Mouse (Mus musculus) spleen, postnatal 0 days (tissue): ENCODE measurements around the gene Snrpa. TPM values are rescaled to one million over a fixed set of nuclear protein-coding genes. Genes with fewer than 3 reads are reported as not detected.

Source experiments
- microRNA counts: library from miRNA; unstranded; fragments of <30 nt; microRNA quantifications from one replicate; lab custom pipeline; 2015
- polyA plus RNA-seq: library from polyadenylated mRNA; unstranded; fragments of >200 nt; fragmentation: Nextera tagmentation; extraction: Ambion mirVana; gene quantifications from 2 replicates; pipeline ENCODE4 v1.2.1, GENCODE M21; 2015

Gene Snrpa
- polyA plus RNA-seq: 91.6 and 100 TPM in 2 replicates

DNA sequence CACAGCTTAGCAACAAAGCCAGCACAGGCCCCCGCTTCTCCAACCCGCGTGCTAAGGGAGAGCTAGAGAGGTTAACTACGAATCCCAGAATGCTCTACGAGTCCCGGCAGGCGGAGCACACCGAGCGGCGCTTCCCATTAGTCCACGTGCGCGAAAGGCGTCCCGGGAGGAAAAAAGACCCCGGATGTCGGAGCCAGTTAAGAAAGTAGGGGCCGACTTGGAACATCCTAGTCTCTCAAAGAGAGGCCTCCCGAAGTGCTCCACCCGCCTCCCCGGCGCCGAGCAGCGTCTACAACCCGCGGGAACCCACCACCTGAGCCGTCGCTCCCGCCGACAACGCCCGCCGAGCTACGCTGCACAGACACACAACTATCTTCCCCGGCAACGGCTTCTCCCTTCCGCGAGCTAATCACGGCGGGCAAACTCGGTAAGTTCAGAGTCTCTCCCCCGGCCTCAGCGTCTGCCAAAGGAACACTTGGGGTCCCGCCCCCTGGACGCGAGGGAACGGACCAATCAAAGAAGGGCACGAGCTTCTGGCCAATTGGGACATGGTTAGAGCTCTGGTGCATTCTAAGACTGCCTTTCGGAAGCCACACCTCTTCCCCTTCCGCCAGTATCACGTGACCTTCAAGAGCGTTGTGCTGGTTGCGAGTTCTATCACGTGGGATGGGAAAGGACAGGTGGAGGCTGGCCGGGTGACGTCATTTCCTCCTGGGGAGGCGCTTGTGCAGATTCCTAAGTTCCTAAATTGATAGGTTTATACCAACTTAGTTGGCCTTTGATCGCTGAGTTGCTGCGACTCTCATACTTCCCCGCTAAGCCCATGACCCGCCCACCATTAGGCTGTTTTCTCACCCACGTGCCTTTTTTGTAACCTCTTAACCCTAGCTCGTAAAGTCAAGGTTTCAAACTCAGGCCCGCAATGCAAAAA lies at the start of gene Snrpa, which contains the start of gene BC024978:
Snrpa (minus strand) TSS at position 591 of the 931 bp plus-strand sequence.
BC024978 (plus strand) TSS at position 101 of the 931 bp plus-strand sequence.

DNA sequence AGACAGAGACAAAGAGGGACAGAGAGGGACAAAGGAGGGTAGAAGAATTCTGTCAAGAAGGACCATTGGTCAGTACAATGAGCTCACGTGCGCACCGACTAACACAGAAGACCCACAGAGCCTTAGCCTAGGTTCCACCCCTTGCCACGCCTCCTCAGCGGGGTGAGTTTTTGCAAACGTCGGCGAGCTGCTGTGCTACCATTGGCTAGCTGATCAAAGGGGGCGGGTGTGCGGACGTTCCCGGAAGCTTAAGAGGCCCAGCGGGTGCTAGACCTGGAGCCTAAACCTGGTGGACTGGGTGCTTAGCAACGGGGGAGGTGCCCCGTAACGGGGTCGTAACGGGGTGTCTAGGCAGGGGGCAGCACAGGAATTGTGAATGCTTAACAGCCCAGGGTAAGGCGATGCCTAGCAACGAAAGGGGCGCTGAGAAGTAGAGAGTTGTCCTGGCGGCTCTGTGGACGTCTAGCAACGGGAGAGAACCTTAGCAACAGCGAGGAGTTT lies 36.8 kb upstream of the Snrpa start, which contains the start of gene Coq8b:
Coq8b (plus strand) TSS at position 243 of the 501 bp plus-strand sequence.

DNA sequence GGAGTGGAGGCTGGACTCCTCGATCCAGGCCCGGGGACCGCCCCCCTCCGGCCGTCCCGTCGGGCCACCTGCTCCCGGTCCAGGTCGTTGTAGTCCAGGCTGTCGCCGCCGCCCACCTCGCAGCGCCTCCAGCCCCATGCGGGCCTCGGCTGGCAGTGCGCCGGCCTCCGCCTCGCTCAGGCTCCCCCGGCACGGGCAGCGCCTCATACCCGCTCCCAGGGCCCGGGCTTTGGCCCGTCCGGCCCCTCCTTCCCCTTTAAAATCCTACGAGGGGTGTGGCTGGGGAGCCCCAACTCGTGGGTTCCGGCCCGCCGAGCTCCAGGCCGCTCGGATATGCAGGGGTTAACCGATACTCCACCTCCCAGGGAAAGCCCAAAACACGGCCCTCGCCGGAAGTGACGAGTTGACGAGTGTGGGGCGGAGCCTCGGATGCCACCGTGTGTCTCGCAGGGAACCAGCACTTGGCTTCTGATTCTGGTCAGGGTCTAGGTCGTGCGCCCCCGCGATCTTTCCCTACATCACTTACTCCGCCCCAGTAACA lies 32.3 kb upstream of the Snrpa start, which contains the start of gene Itpkc:
Itpkc (minus strand) TSS at position 381 of the 541 bp plus-strand sequence.

DNA sequence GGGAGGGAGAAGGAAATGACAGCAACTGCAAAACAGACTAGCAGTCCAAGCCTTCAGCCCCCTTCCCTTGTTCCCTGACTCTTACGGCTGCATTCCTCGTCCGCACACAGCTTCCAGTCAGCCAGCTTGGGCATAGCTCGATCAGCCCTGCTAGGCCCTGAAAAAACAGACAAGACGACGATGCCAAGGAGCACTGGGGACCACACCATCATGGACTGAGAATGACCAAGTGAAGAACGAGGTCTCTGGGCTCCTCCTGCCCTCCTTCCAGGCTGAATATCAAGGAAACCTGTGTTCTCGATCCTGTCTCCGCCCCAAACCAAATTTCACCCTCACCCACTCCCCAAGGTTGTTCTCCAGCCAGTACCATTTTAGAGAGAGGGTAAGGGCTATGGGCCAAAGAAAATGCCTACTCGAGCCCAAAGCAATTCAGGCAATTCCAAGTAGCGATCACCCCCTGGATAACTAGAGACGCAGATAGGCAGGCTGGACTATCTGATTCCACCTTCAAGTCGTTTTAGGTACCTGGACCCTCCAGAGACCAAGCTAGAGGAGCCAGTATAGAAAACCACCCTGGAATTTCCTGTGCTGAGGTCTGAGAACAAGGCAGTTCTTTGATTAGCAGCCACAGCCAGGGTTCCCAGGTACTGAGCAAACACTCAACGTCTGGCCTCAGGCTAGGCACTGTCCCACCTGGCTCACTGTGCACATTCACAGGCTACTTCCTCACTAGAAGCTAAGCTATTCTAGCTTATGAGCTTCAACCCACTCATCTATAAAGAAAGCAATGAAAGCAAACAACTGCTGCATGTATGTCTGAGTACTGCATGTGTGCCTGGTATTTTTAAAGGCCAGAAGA lies 15.0 kb downstream of the Snrpa start, which contains the start of the genes Gm21983 and Mia:
Gm21983 (minus strand) TSS at position 250 of the 859 bp plus-strand sequence.
Mia (minus strand) TSS at position 321 of the 859 bp plus-strand sequence.

DNA sequence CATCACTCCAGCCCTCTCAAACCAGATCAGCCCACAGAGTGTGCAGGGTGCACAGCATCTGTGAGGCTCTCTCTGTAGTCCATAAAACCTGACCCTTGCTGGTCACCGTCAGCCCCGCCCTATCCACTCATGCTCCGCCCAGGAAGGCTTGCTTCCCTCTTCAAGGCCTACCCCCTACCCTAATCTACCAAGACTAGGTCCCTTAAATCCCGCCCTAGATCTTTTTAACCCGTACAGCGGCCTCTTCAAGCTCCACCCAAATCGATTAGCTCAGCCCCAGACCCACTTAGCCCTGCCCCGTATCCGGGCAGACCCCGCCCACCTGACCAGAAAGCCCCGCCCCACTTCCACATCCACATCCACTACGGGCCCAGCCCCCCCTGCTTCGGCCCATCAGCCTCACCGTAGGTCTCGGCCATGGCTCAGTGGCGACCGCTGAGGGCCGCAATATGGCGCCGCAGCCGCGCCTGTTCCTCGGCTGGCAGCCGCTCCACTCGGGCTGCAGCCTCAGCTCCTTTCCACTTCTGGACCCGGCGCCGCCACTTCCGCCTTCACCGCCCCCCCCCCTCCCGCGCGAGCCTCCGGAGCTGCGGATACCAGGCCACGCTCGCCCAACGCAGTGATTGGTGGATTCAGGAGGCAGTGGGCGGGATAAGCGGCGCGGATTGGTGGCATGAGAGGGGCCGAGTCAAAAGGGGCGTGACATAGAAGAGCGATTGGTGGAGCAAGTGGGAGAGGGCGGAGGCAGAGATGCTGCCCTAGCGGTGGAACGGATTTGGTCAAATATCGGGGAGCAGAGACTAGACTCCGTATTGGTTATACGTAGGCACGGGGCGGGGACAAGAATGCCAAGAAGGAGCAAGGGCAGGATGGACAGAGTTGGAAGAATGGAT lies 17.5 kb downstream of the Snrpa start, which contains the start of gene Rab4b:
Rab4b (minus strand) TSS at position 573 of the 893 bp plus-strand sequence.

DNA sequence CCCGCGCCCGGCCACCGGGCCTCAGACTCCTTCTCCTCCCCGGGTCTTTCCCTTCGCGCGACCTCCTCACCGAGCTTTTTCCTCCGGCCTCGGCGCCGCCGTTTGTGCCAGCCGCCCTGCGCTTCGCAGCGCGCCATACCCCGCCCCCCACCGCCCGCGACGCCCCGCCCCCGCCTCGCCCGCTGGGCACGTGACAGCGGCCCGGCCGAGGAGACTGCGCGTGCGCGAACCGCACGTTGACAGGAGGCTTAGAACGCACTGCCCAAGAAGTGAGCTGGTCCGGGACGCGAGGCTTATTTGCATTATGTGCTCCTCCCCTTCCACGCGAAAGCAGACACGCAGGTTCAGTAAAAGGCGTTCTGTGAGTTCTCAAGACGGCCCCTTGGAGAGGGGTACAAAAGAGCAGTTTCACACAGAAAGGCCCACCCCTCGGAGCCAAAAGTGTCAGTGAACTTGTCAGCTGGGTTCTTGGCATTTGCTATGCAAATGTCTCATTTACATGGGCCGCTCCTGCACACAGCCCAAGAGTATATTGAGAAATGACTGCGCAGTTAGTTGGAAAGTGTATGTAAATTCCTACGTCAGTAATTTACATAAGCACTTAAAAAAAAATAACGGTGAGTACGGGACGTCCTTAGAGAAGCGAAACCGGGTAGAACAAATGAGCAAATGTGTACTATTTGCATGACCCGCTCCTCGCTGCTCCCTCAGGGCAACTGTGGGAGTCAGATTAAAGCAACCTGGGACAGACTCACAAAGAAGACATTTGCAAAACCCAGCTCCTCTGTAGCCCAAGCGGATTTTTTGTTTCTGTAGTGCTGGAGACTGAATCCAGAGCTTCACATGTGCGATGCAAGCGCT lies 29.2 kb downstream of the Snrpa start, which contains the start of gene Egln2:
Egln2 (minus strand) TSS at position 189 of the 861 bp plus-strand sequence.

DNA sequence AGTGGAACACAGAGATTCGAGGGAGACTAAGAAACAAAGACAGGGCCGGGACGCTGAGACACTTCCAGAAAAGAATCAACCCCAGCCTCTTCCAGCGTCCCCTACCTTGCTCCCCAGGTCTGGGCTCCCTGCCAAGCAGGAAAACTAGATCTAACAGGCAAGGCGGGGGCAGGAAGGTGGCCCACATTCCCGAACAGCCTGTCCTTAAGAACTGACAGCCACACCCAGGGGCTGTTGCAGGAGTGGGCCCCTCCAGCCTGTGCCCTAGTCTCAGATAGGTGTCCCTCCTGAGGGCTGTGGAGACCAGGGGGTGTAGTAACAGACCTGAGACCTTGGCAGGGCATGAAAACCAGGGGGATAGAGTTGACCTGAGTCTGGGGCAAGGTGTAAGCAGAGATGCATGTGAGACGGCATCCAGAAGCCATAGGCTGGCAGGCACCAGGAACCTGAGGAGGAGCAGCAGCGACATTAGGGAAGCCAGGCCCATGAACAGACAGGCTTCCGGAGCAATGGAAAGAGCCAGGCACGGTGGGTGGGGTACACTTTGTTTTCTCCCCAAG lies 42.8 kb downstream of the Snrpa start, which contains the start of gene Cyp2t4:
Cyp2t4 (plus strand) TSS at position 510 of the 560 bp plus-strand sequence.

MicroRNAs within 50 kb of the gene (microRNA counts, 519-probe panel; counts per million panel counts)
- microRNA mmu-miR-1191 (lab: Ali Mortazavi, UCI): 88.3 counts per million

Other genes with a start within 250 kb of the Snrpa start
- gene Cyp2a12, start 167.2 kb downstream of the Snrpa start, polyA plus RNA-seq: not detected in 2 replicates
- gene Cyp2f2, start 76.4 kb downstream of the Snrpa start, polyA plus RNA-seq: not detected in 2 replicates
- not detected in 2 replicates for gene Cyp2t4, start 42.6 kb downstream of the Snrpa start, polyA plus RNA-seq
- 28.8 and 32.4 TPM in 2 replicates for gene Egln2, start 29.5 kb downstream of the Snrpa start, polyA plus RNA-seq
- gene Rab4b, start 17.4 kb downstream of the Snrpa start, polyA plus RNA-seq: 45.2 and 52.1 TPM in 2 replicates
- not detected in 2 replicates for gene Gm21983, start 15.2 kb downstream of the Snrpa start, polyA plus RNA-seq
- gene Mia, start 15.1 kb downstream of the Snrpa start, polyA plus RNA-seq: 0.35 and 0.49 TPM in 2 replicates
- 1.2 and 1.5 TPM in 2 replicates for gene BC024978, start 490 bp downstream of the Snrpa start, polyA plus RNA-seq
- 1.0 and 1.3 TPM in 2 replicates for gene Itpkc, start 32.4 kb upstream of the Snrpa start, polyA plus RNA-seq
- 10.4 and 11.2 TPM in 2 replicates for gene Coq8b, start 36.8 kb upstream of the Snrpa start, polyA plus RNA-seq
- gene Numbl, start 62.2 kb upstream of the Snrpa start, polyA plus RNA-seq: 3.1 and 4.9 TPM in 2 replicates
- 60.1 and 82.7 TPM in 2 replicates for gene Ltbp4, start 141.4 kb upstream of the Snrpa start, polyA plus RNA-seq
- 26.0 and 29.5 TPM in 2 replicates for gene Shkbp1, start 159.7 kb upstream of the Snrpa start, polyA plus RNA-seq
- 0.32 TPM in 1 of 2 replicates, not detected in the other for gene Gm20479, start 161.1 kb upstream of the Snrpa start, polyA plus RNA-seq